Mouse (Mus musculus): ENCODE measurements around the gene Siae. TPM values are rescaled to one million over a fixed set of nuclear protein-coding genes. Genes with fewer than 3 reads are reported as not detected.

Siae gene
- total RNA-seq, 2 experiments from 2014 or later = 4.1 to 4.6 TPM

GRCm38 (mm10) chr9:37624502-37624901 lies 69.0 kb downstream of the Siae start:
- no peak overlapping the region for H3K4me3 ChIP-seq
- DNase-seq = no peak
- TF ChIP-seq CTCF (IDR thresholded peaks at IDR 0.05) = no peak
- intact Hi-C loops (cut with DNase I) = no loop called here
- no peak overlapping the region for H3K27ac ChIP-seq

GRCm38 (mm10) chr9:37625129-37625528 lies 69.6 kb downstream of the Siae start:
- TF ChIP-seq CTCF (IDR thresholded peaks at IDR 0.05) = no peak
- intact Hi-C loops (cut with DNase I) = no loop called here
- H3K27ac ChIP-seq = no peak overlapping the region
- no peak for DNase-seq
- H3K4me3 ChIP-seq = no peak overlapping the region

- DNase-seq = peak; percentile 24
- Histone ChIP-seq H3K4me3 (peak overlapping the region; percentile 57), H3K27ac (no peak overlapping the region)
- intact Hi-C loops (cut with DNase I) = no loop called here
- no peak for TF ChIP-seq CTCF (IDR thresholded peaks at IDR 0.05)
Measured at GRCm38 (mm10) chr9:37625641-37626040, 70.1 kb downstream of the Siae start.

GRCm38 (mm10) chr9:37626103-37626567 lies 70.6 kb downstream of the Siae start:
- intact Hi-C loops (cut with DNase I) = no loop called here
- DNase-seq = no peak
- no peak overlapping the region for H3K27ac ChIP-seq
- TF ChIP-seq CTCF (IDR thresholded peaks at IDR 0.05) = no peak
- H3K4me3 ChIP-seq = peak overlapping the region; percentile 57

- Histone ChIP-seq H3K27ac (no peak overlapping the region), H3K4me3 (no peak overlapping the region)
- intact Hi-C loops (cut with DNase I) = no loop called here
- no peak for TF ChIP-seq CTCF (IDR thresholded peaks at IDR 0.05)
- no peak for DNase-seq
Measured at GRCm38 (mm10) chr9:37627263-37627662, 71.8 kb downstream of the Siae start.

GRCm38 (mm10) chr9:37628581-37628980 lies 73.1 kb downstream of the Siae start:
- intact Hi-C loops (cut with DNase I) = no loop called here
- H3K4me3 ChIP-seq = no peak overlapping the region
- DNase-seq = no peak
- H3K27ac ChIP-seq = no peak overlapping the region
- TF ChIP-seq CTCF (IDR thresholded peaks at IDR 0.05) = no peak

- no peak for TF ChIP-seq CTCF (IDR thresholded peaks at IDR 0.05)
- intact Hi-C loops (cut with DNase I) = no loop called here
- Histone ChIP-seq H3K27ac (no peak overlapping the region), H3K4me3 (no peak overlapping the region)
- no peak for DNase-seq
Measured at GRCm38 (mm10) chr9:37629941-37630340, 74.4 kb downstream of the Siae start.

GRCm38 (mm10) chr9:37632305-37632704 lies 76.8 kb downstream of the Siae start:
- Histone ChIP-seq H3K4me3 (no peak overlapping the region), H3K27ac (no peak overlapping the region)
- TF ChIP-seq CTCF (IDR thresholded peaks at IDR 0.05) = no peak
- intact Hi-C loops (cut with DNase I) = no loop called here
- no peak for DNase-seq

- no peak for DNase-seq
- Histone ChIP-seq H3K4me3 (no peak overlapping the region), H3K27ac (no peak overlapping the region)
- TF ChIP-seq CTCF (IDR thresholded peaks at IDR 0.05) = no peak
- intact Hi-C loops (cut with DNase I) = no loop called here
Measured at GRCm38 (mm10) chr9:37634269-37634668, 78.8 kb downstream of the Siae start.

- peak; percentile 42 for DNase-seq
- peak; percentile 82 for TF ChIP-seq CTCF (IDR thresholded peaks at IDR 0.05)
- intact Hi-C loops (cut with DNase I) = no loop called here
- Histone ChIP-seq H3K27ac (no peak overlapping the region), H3K4me3 (no peak overlapping the region)
Measured at GRCm38 (mm10) chr9:37636335-37636734, 80.8 kb downstream of the Siae start.

- H3K27ac ChIP-seq = no peak overlapping the region
Measured at GRCm38 (mm10) chr9:37636800-37637542, 81.5 kb downstream of the Siae start.

GRCm38 (mm10) chr9:37638721-37639120 lies 83.2 kb downstream of the Siae start:
- intact Hi-C loops (cut with DNase I) = no loop called here
- TF ChIP-seq CTCF (IDR thresholded peaks at IDR 0.05) = no peak

More at GRCm38 (mm10) chr9:37636800-37637542, 81.5 kb downstream of the Siae start:
- intact Hi-C loops (cut with DNase I) = no loop called here
- H3K4me3 ChIP-seq = no peak overlapping the region
- TF ChIP-seq CTCF (IDR thresholded peaks at IDR 0.05) = no peak
- DNase-seq = no peak

GRCm38 (mm10) chr9:37646246-37646645 lies 90.7 kb downstream of the Siae start:
- no peak for TF ChIP-seq CTCF (IDR thresholded peaks at IDR 0.05)
- intact Hi-C loops (cut with DNase I) = no loop called here
- Histone ChIP-seq H3K4me3 (no peak overlapping the region), H3K27ac (no peak overlapping the region)
- no peak for DNase-seq

More at GRCm38 (mm10) chr9:37638721-37639120, 83.2 kb downstream of the Siae start:
- H3K4me3 ChIP-seq = no peak overlapping the region
- no peak for DNase-seq
- no peak overlapping the region for H3K27ac ChIP-seq

GRCm38 (mm10) chr9:37650639-37651038 lies 95.1 kb downstream of the Siae start:
- TF ChIP-seq CTCF (IDR thresholded peaks at IDR 0.05) = no peak
- Histone ChIP-seq H3K27ac (no peak overlapping the region), H3K4me3 (no peak overlapping the region)
- intact Hi-C loops (cut with DNase I) = no loop called here
- DNase-seq = no peak
